Mouse (Mus musculus) heart, embryonic 10.5 days (tissue): Measurements from ENCODE around the gene Coq5. TPM values are rescaled to one million over a fixed set of nuclear protein-coding genes. Genes with fewer than 3 reads are reported as not detected.

ENCODE experiments used
- DNase-seq: peaks from one replicate; pipeline ENCODE4 v3.0.0-alpha.2; 2017; ENCODE audit warnings: low spot score
- H3K27ac ChIP-seq: fragments of 300-500 bp; sonication (generic); 2 replicates; pipeline ENCODE4 v1.5.1; 2016; ENCODE audit warnings: mild to moderate bottlenecking
- H3K27me3 ChIP-seq: fragments of 300-500 bp; sonication (generic); 2 replicates; pipeline ENCODE4 v1.6.1; 2016; ENCODE audit warnings: mild to moderate bottlenecking; ENCODE audit not compliant: poor library complexity, insufficient read depth, severe bottlenecking
- H3K36me3 ChIP-seq: fragments of 300-500 bp; sonication (generic); 2 replicates; pipeline ENCODE4 v1.6.1; 2016; ENCODE audit warnings: mild to moderate bottlenecking, moderate library complexity
- H3K4me1 ChIP-seq: fragments of 300-500 bp; sonication (generic); 2 replicates; pipeline ENCODE4 v1.6.1; 2016; ENCODE audit warnings: mild to moderate bottlenecking
- H3K4me3 ChIP-seq: fragments of 300-500 bp; sonication (generic); 2 replicates; pipeline ENCODE4 v1.5.1; 2016; ENCODE audit warnings: mild to moderate bottlenecking, moderate library complexity
- H3K9me3 ChIP-seq: fragments of 300-500 bp; sonication (generic); 2 replicates; pipeline ENCODE4 v1.6.1; 2016; ENCODE audit warnings: mild to moderate bottlenecking, moderate library complexity
- WGBS: fragments of 180-500 bp; shearing (Covaris S2); methylation state at CpG from one replicate; pipeline ENCODE4 v1.1.7; 2016; 5-methylcytosine and 5-hydroxymethylcytosine counted together
- polyA plus RNA-seq: library from polyadenylated mRNA; unstranded; fragments of >200 nt; fragmentation: Nextera tagmentation; extraction: Ambion mirVana; gene quantifications from 2 replicates; pipeline ENCODE4 v1.2.1, GENCODE M21; 2016

Coq5 gene
- polyA plus RNA-seq, 1 experiment from 2014 or later = 78.2 TPM

DNA sequence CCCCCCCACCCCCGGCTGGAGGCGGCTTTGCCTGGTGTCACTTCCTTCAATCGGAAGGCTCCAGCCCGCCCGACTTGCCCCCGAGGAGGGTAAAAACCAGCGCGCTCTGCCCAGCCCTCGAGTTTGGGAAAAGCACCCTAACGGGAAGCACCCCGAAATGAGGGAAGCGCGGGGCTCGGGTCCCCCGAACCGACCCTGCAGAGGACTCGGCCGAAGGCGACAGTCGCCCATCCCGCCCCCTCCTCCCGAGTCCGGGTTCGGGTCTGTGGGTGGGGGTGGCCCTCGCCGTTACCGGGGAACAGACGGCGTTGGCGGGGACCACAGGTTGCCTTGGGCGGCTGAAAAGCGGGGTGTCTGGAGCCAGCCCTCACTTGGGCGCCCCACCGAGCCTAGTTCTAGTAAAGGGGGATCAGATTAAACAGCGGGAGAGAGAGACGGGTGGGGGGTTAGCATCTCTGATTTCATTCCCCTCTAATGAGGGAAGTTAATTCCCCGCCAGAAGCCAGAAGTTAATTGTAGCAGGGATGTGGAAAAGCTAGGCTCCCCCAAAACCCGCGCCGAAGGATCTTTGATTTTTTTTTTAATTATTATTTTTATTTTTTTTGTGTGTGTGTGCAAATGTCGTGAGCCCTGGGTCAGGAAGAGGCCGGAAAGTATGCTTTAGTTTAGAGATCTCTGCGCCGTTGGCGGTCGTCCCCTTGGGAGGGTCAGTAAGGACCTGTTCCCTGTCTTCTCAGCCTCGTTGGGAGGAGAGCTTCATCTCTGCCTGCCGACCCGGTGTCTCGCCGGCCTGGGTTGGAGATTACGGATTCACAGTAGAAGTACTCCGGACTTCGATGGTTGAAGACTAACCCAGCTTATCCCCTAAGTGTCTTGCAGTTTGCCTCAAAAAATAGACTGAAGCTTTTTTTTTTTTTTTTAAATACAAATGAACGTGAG, 48.4 kb downstream of the Coq5 start:
- Histone ChIP-seq H3K27me3 (no peaks in the 10 kb centered on the region), H3K27ac (peak overlapping the region; percentile 98), H3K4me3 (peak overlapping the region; percentile 94), H3K9me3 (no peaks in the 10 kb centered on the region), H3K36me3 (peaks cover 34% of the 10 kb centered on the region), H3K4me1 (peaks cover 31% of the 10 kb centered on the region)
- WGBS = under 1% methylated on average over 55 of the region's 55 CpGs
- no peak for DNase-seq

DNA sequence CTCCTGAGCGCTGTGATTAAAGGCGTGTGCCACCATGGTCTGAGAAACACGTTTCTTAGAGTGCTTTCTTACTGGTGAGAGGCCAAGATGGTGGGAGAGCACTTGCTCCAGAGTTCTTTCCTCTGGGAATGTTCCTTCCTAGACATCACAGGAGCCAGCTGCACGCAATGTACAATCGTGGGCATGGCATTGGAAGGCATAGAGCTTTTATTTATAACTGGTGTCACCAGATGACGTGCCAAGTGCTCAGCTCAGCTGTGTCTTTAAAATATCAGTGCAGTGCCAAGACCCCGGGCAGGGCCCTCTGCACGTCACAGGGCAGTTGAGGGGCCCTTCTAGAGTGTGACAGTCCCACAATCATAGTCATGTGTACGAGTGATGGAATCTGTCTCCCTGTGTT, 51.5 kb downstream of the Coq5 start:
- no peak overlapping the region for H3K27ac ChIP-seq
- WGBS = 87% methylated on average over 9 of the region's 9 CpGs
- peaks cover 30% of the 10 kb centered on the region for H3K4me1 ChIP-seq
- peaks cover 64% of the 10 kb centered on the region for H3K36me3 ChIP-seq
- no peak overlapping the region for H3K4me3 ChIP-seq
- no peaks in the 10 kb centered on the region for H3K9me3 ChIP-seq
- no peak for DNase-seq
- H3K27me3 ChIP-seq = no peaks in the 10 kb centered on the region

DNA sequence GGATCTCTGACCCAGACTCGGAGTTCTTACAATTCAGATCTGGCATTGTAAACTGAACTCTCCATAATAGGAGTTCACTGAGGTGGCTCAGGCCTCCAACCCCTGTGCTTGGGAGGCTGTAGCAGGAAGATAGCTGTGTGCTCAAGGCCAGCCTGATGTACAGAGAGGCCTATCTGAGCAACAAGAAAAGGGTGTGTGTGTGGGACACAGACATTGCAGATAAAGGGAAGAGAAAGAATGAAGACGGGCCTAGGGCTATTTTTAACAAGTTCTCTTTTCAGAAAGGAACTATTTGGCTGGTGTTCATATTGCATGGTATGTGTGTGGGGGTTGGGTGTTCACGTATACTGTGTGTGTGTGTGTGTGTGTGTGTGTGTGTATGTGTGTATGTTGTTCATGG, 54.2 kb downstream of the Coq5 start:
- H3K27me3 ChIP-seq = no peaks in the 10 kb centered on the region
- H3K9me3 ChIP-seq = no peaks in the 10 kb centered on the region
- peaks cover 76% of the 10 kb centered on the region for H3K36me3 ChIP-seq
- peaks cover 22% of the 10 kb centered on the region for H3K4me1 ChIP-seq
- no peak overlapping the region for H3K4me3 ChIP-seq
- 64% methylated on average over 3 of the region's 3 CpGs for WGBS
- peak; percentile 90 for DNase-seq
- no peak overlapping the region for H3K27ac ChIP-seq

DNA sequence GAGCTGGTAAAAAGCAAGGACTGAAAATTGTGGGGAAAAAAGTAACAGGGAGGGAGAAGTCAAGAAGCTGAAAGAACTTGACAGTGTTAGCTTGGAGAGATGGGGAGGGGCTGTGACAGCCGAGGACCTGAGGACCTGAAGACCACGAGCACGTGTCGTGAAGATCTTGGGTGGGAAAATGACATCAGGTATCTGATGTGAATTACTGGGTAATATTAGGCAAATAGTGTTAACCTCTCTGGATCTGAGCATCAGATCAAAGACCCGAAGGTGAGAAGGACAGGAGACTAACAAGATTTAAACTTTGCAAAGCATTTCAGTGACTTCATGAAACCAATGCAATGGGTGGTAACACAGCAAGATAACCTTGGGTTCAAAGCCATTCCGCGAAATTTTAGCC, 60.5 kb downstream of the Coq5 start:
- Histone ChIP-seq H3K36me3 (peaks cover 50% of the 10 kb centered on the region), H3K9me3 (no peaks in the 10 kb centered on the region), H3K27me3 (no peaks in the 10 kb centered on the region), H3K27ac (no peak overlapping the region), H3K4me3 (peak overlapping the region; percentile 87), H3K4me1 (peaks cover 16% of the 10 kb centered on the region)
- 27% methylated on average over 7 of the region's 7 CpGs for WGBS
- no peak for DNase-seq

DNA sequence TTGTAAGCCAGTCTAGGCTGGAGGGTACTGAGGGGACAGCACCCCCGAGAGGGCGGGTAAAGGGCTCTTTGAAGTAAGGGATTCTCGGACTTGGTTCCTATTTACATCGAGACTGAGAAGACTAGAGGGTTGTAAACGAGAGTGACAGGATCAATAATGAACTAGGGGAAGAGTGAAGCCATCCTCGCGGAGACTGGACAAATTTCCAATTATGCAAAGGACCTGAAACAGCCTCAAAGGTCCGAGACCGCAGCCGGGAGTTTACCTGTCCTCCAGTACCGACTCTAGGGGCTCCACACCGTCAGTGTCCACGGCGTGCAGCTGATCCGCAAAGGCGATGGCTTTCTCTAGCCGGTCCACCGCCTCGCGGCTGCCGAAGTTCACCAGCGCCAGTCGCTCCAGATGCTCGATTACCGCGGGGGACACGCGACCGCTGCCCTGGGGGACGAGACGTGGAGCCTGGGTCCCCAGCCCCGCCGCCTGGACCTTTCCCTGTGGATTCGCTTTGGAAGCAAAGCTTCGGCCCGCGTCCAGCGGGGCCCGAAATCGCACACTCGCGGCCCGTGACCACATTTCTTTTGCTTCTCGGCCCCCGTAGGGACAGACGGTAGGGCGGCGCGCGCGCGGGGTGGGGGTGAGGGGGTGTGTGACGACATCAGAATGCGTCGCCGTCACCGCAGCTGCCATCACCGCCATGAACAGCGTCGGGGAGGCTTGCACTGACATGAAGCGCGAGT, 61.3 kb downstream of the Coq5 start, which contains the start of the genes Gatc and Triap1:
Gene Gatc (minus strand): TSS at position 602 of the 737 bp plus-strand sequence.
Gene Triap1 (plus strand): TSS at position 649 of the 737 bp plus-strand sequence.
- under 1% methylated on average over 62 of the region's 62 CpGs for WGBS
- DNase-seq = peak; percentile 94
- Histone ChIP-seq H3K9me3 (no peaks in the 10 kb centered on the region), H3K27ac (peak within 1 kb of the TSS; percentile 95), H3K4me1 (peaks cover 16% of the 10 kb centered on the region), H3K27me3 (no peaks in the 10 kb centered on the region), H3K36me3 (peaks cover 50% of the 10 kb centered on the region), H3K4me3 (peak within 1 kb of the TSS; percentile 87)

DNA sequence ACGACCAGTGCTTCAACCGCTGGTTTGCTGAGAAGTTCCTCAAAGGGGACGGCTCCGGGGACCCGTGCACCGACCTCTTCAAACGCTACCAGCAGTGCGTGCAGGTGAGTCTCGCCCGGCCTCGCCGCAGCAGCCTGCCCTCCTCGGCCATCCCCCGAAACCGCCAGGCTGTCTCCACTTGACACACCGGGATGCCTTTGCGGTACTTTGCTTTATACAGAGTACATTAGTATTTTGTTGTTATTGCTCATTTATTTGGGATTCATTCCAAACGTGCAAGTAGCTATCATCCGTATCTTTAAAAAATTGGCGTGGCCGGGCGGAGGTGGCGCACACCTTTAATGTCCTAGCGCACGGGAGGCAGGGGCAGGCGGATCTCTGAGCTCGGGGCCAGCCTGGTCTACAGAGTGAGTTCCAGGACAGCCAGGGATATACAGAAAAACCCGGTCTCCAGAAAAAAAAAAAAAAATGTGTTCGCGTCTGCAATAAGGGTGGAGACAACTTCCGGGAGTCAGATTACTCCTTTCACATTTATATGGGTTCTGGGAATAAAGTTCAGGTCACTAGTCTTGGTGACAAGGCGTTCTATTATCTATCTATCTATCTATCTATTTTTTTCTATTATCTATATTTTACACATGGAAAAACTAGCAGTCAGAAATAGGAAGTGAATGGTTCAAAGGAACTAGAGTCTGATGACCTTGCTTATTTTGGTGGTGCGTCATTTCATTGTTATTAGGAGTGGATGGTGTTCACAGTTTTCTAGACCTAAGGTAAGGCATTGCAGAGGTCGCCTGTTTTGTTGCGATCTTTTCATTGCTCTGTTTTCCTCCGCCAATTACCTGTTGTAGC, 62.1 kb downstream of the Coq5 start:
- peaks cover 50% of the 10 kb centered on the region for H3K36me3 ChIP-seq
- peaks cover 16% of the 10 kb centered on the region for H3K4me1 ChIP-seq
- H3K4me3 ChIP-seq = peak overlapping the region; percentile 87
- peak overlapping the region; percentile 95 for H3K27ac ChIP-seq
- 10% methylated on average over 36 of the region's 36 CpGs for WGBS
- H3K9me3 ChIP-seq = no peaks in the 10 kb centered on the region
- no peak for DNase-seq
- H3K27me3 ChIP-seq = no peaks in the 10 kb centered on the region

Other genes starting within 250 kb of the Coq5 start
- 13.7 and 15.7 TPM in 2 replicates for gene Gm10401, start 181.4 kb upstream of the Coq5 start, polyA plus RNA-seq
- gene Acads, start 160.3 kb upstream of the Coq5 start, polyA plus RNA-seq = 107 and 138 TPM in 2 replicates
- gene Unc119b, start 144.7 kb upstream of the Coq5 start, polyA plus RNA-seq = 25.7 and 35.8 TPM in 2 replicates
- gene Mlec, start 121.5 kb upstream of the Coq5 start, polyA plus RNA-seq = 110 and 113 TPM in 2 replicates
- gene Cabp1, start 85.3 kb upstream of the Coq5 start, polyA plus RNA-seq = 0.79 and 1.2 TPM in 2 replicates
- 88.7 and 117 TPM in 2 replicates for gene Pop5, start 43.8 kb upstream of the Coq5 start, polyA plus RNA-seq
- 102 and 117 TPM in 2 replicates for gene Rnf10, start 6.8 kb upstream of the Coq5 start, polyA plus RNA-seq
- 1,455 and 1,701 TPM in 2 replicates for gene Dynll1, start 21.3 kb downstream of the Coq5 start, polyA plus RNA-seq
- 154 and 293 TPM in 2 replicates for gene Srsf9, start 47.5 kb downstream of the Coq5 start, polyA plus RNA-seq
- 22.8 and 25.8 TPM in 2 replicates for gene Gatc, start 61.5 kb downstream of the Coq5 start, polyA plus RNA-seq
- gene Triap1, start 61.6 kb downstream of the Coq5 start, polyA plus RNA-seq = 40.3 and 46.7 TPM in 2 replicates
- 1,049 and 1,325 TPM in 2 replicates for gene Cox6a1, start 69.3 kb downstream of the Coq5 start, polyA plus RNA-seq
- 9.6 and 17.1 TPM in 2 replicates for gene Msi1, start 149.9 kb downstream of the Coq5 start, polyA plus RNA-seq
- 0.48 and 1.4 TPM in 2 replicates for gene Pla2g1b, start 186.6 kb downstream of the Coq5 start, polyA plus RNA-seq
- 18.7 and 19.0 TPM in 2 replicates for gene Sirt4, start 205.1 kb downstream of the Coq5 start, polyA plus RNA-seq
- gene Pxn, start 227.0 kb downstream of the Coq5 start, polyA plus RNA-seq = 30.3 and 31.9 TPM in 2 replicates